Mouse (Mus musculus) brain, embryonic 14.5 days (tissue): ENCODE measurements at regions not wholly inside any gene's neighbourhood (a gene's known extent, or its start where the extent isn't known, plus 50 kb on each side); places are given as distances from the start of the nearest gene placed in this dataset.

Experiments
- CTCF ChIP-seq: fragments of 200-500 bp; IDR thresholded peaks from 2 replicates; pipeline ENCODE4 v1.5.1; 2012; ENCODE audit warnings: inconsistent platforms, mild to moderate bottlenecking, moderate library complexity, borderline replicate concordance; ENCODE audit not compliant: insufficient read depth, insufficient read length; ENCODE audit errors: extremely low read depth
- POLR2A ChIP-seq: fragments of 200-500 bp; IDR thresholded peaks from 2 replicates; pipeline ENCODE4 v1.6.1; 2012; ENCODE audit warnings: mild to moderate bottlenecking, inconsistent platforms, borderline replicate concordance; ENCODE audit not compliant: poor library complexity, insufficient read depth, insufficient read length, severe bottlenecking; ENCODE audit errors: extremely low read depth

DNA sequence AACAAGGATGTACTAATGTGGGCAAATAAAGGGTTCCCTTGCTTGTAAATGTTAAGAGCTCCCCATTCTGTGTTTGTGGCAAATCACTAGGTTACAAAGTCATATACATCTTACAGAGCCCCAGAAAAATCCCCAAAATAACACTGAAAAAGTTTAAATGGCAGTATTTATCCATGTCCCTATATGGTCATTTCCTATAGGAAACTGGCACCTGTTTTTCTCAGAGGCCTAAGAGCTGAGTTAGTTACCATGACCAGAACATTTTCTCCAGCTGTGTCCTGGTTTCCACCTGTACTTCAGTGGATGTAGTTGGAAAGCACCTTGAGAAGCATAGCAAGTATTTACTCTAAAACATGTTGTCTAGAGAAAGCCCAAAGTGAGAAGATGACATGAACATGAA, 434.5 kb upstream of the Mef2c start:
- no peak for TF ChIP-seq CTCF
- no peak for TF ChIP-seq POLR2A
